Mouse (Mus musculus): ENCODE results near the gene Ubxn1. TPM values are rescaled to one million over a fixed set of nuclear protein-coding genes. Genes with fewer than 3 reads are reported as not detected.

Gene Ubxn1
- polyA plus RNA-seq (2012): 176 and 267 TPM in 2 replicates

GRCm38 (mm10) chr19:8871267-8872186, at the start of gene Ubxn1:
TSS of gene Ubxn1 (plus strand) at chr19:8871496.

GRCm38 (mm10) chr19:8829660-8830059, 41.6 kb upstream of the Ubxn1 start, which contains the start of gene AC129217.1:
TSS of gene AC129217.1 (plus strand) at chr19:8829773.

GRCm38 (mm10) chr19:8837251-8837791, 34.0 kb upstream of the Ubxn1 start, which contains the start of gene Bscl2:
TSS of gene Bscl2 (plus strand) at chr19:8837467.

GRCm38 (mm10) chr19:8839103-8839907, 32.0 kb upstream of the Ubxn1 start, which contains the start of gene Gng3:
TSS of gene Gng3 (minus strand) at chr19:8839194.

GRCm38 (mm10) chr19:8850402-8850901, 20.8 kb upstream of the Ubxn1 start, which contains the start of gene Lrrn4cl:
TSS of gene Lrrn4cl (plus strand) at chr19:8850768.

GRCm38 (mm10) chr19:8880311-8881033, 9.2 kb downstream of the Ubxn1 start, which contains the start of gene Uqcc3:
TSS of gene Uqcc3 (minus strand) at chr19:8880923.

GRCm38 (mm10) chr19:8883616-8884015, 12.3 kb downstream of the Ubxn1 start, which contains the start of the genes Lbhd1 and Gm49403:
TSS of gene Lbhd1 (plus strand) at chr19:8883732.
TSS of gene Gm49403 (plus strand) at chr19:8883930.

GRCm38 (mm10) chr19:8888511-8889385, 17.5 kb downstream of the Ubxn1 start, which contains the start of the genes 1810009A15Rik and Gm49416:
TSS of gene 1810009A15Rik (plus strand) at chr19:8888853.
TSS of gene Gm49416 (plus strand) at chr19:8888926.

GRCm38 (mm10) chr19:8892829-8893766, 21.8 kb downstream of the Ubxn1 start, which contains the start of gene Ints5:
TSS of gene Ints5 (plus strand) at chr19:8893005.

GRCm38 (mm10) chr19:8897865-8898495, 26.7 kb downstream of the Ubxn1 start, which contains the start of gene Ganab:
TSS of gene Ganab (plus strand) at chr19:8898071.

GRCm38 (mm10) chr19:8920073-8920736, 48.9 kb downstream of the Ubxn1 start, which contains the start of gene B3gat3:
TSS of gene B3gat3 (plus strand) at chr19:8920374.

Other genes with a start within 250 kb of the Ubxn1 start
- 0.06 and 0.22 TPM in 2 replicates for gene Chrm1, start 207.7 kb upstream of the Ubxn1 start, polyA plus RNA-seq (2012)
- 116 and 163 TPM in 2 replicates for gene Slc3a2, start 148.1 kb upstream of the Ubxn1 start, polyA plus RNA-seq (2012)
- 37.5 and 45.6 TPM in 2 replicates for gene Wdr74, start 135.7 kb upstream of the Ubxn1 start, polyA plus RNA-seq (2012)
- 1.1 and 2.8 TPM in 2 replicates for gene 1700092M07Rik, start 130.8 kb upstream of the Ubxn1 start, polyA plus RNA-seq (2012)
- 24.2 and 27.7 TPM in 2 replicates for gene Stx5a, start 130.1 kb upstream of the Ubxn1 start, polyA plus RNA-seq (2012)
- gene Nxf1, start 114.4 kb upstream of the Ubxn1 start, polyA plus RNA-seq (2012): 37.5 and 54.2 TPM in 2 replicates
- gene Tmem223, start 100.5 kb upstream of the Ubxn1 start, polyA plus RNA-seq (2012): 51.0 and 63.4 TPM in 2 replicates
- 61.1 and 78.1 TPM in 2 replicates for gene Tmem179b, start 97.0 kb upstream of the Ubxn1 start, polyA plus RNA-seq (2012)
- 35.3 and 40.4 TPM in 2 replicates for gene Taf6l, start 85.1 kb upstream of the Ubxn1 start, polyA plus RNA-seq (2012)
- 5.0 and 6.5 TPM in 2 replicates for gene Polr2g, start 72.9 kb upstream of the Ubxn1 start, polyA plus RNA-seq (2012)
- gene Zbtb3, start 68.9 kb upstream of the Ubxn1 start, polyA plus RNA-seq (2012): 0.30 and 0.85 TPM in 2 replicates
- 2.8 and 3.5 TPM in 2 replicates for gene Ttc9c, start 52.2 kb upstream of the Ubxn1 start, polyA plus RNA-seq (2012)
- 136 and 204 TPM in 2 replicates for gene Hnrnpul2, start 51.5 kb upstream of the Ubxn1 start, polyA plus RNA-seq (2012)
- 141 and 155 TPM in 2 replicates for gene AC129217.1, start 41.7 kb upstream of the Ubxn1 start, polyA plus RNA-seq (2012)
- gene Bscl2, start 34.0 kb upstream of the Ubxn1 start, polyA plus RNA-seq (2012): 91.7 and 97.7 TPM in 2 replicates
- gene Gng3, start 32.3 kb upstream of the Ubxn1 start, polyA plus RNA-seq (2012): not detected in 2 replicates
- gene Lrrn4cl, start 20.7 kb upstream of the Ubxn1 start, polyA plus RNA-seq (2012): 0.07 and 0.34 TPM in 2 replicates
- gene Uqcc3, start 9.4 kb downstream of the Ubxn1 start, polyA plus RNA-seq (2012): 60.4 and 63.7 TPM in 2 replicates
- gene Lbhd1, start 12.2 kb downstream of the Ubxn1 start, polyA plus RNA-seq (2012): 0.47 and 0.98 TPM in 2 replicates
- gene Gm49403, start 12.4 kb downstream of the Ubxn1 start, polyA plus RNA-seq (2012): not detected in 2 replicates
- gene 1810009A15Rik, start 17.4 kb downstream of the Ubxn1 start, polyA plus RNA-seq (2012): 68.5 and 78.3 TPM in 2 replicates
- gene Gm49416, start 17.4 kb downstream of the Ubxn1 start, polyA plus RNA-seq (2012): 10.1 and 13.2 TPM in 2 replicates
- gene Ints5, start 21.5 kb downstream of the Ubxn1 start, polyA plus RNA-seq (2012): 32.4 and 39.0 TPM in 2 replicates
- 52.6 and 60.1 TPM in 2 replicates for gene Ganab, start 26.6 kb downstream of the Ubxn1 start, polyA plus RNA-seq (2012)
- gene B3gat3, start 48.9 kb downstream of the Ubxn1 start, polyA plus RNA-seq (2012): 129 and 153 TPM in 2 replicates
- 8.8 and 9.0 TPM in 2 replicates for gene Rom1, start 57.9 kb downstream of the Ubxn1 start, polyA plus RNA-seq (2012)
- gene Eml3, start 58.1 kb downstream of the Ubxn1 start, polyA plus RNA-seq (2012): 76.3 and 82.6 TPM in 2 replicates
- 58.4 and 74.1 TPM in 2 replicates for gene Mta2, start 70.4 kb downstream of the Ubxn1 start, polyA plus RNA-seq (2012)
- 28.2 and 29.0 TPM in 2 replicates for gene Tut1, start 82.4 kb downstream of the Ubxn1 start, polyA plus RNA-seq (2012)
- gene Eef1g, start 95.5 kb downstream of the Ubxn1 start, polyA plus RNA-seq (2012): 124 and 163 TPM in 2 replicates
- 19.1 and 29.1 TPM in 2 replicates for gene Ahnak, start 117.8 kb downstream of the Ubxn1 start, polyA plus RNA-seq (2012)
- not detected in 2 replicates for gene Scgb1a1, start 216.5 kb downstream of the Ubxn1 start, polyA plus RNA-seq (2012)

All from megakaryocyte-erythroid progenitor cell, adult 5 weeks (primary cell).